Mouse (Mus musculus): Measurements from ENCODE around the gene Lrig2.

GRCm38 (mm10) chr3:104444082-104444481, 67.6 kb downstream of the Lrig2 start:
- TF ChIP-seq EP300 (IDR thresholded peaks at IDR 0.05; ENCODE audit: insufficient read depth, low read depth, low read length) (no peak), CTCF (IDR thresholded peaks at IDR 0.05) (no peak), POLR2A (IDR thresholded peaks at IDR 0.05; ENCODE audit: insufficient read depth, low read depth, low read length) (no peak)

Measured in heart, adult 2 months (tissue).